Comparison of ENCODE assay signal across 8 mouse cellular contexts in genomic region chr2:69631449-69631848, GRCm38 (mm10). TPM values are rescaled to one million over a fixed set of nuclear protein-coding genes. Genes with fewer than 3 reads are reported as not detected.
DNase-seq lines count a peak whose midpoint lies in the region; TF ChIP-seq lines count a peak whose summit lies in the region.

No protein-coding gene starts in this region.

- peaks cover 24% of the 10 kb centered on the region for H3K27me3 ChIP-seq in E14TG2a.4 (ENCODE audit: insufficient read depth, low read length)

- H3K36me3 ChIP-seq in E14TG2a.4 (ENCODE audit: insufficient read depth, low read length) = no peaks in the 10 kb centered on the region

- H3K4me1 ChIP-seq in E14TG2a.4 (replicated peaks; ENCODE audit: low read depth, low read length) = peaks cover 17% of the 10 kb centered on the region

- H3K4me3 ChIP-seq in layer of hippocampus, adult 2 months = no peak overlapping the region
- H3K4me3 ChIP-seq in E14TG2a.4 (replicated peaks; ENCODE audit: low read length) = no peak overlapping the region

- no peak overlapping the region for H3K27ac ChIP-seq in layer of hippocampus, adult 2 months

- peak; percentile 24 to 29 for DNase-seq in cerebellum, postnatal 10 days
- no peak for DNase-seq in cerebellum, adult 9-11 months
- DNase-seq in layer of hippocampus, adult 2 months (ENCODE audit: low spot score in 2 of 2) = no peak
- no peak for DNase-seq in layer of hippocampus, postnatal 14 days (ENCODE audit: low spot score in 2 of 2)
- DNase-seq in naive thymus-derived CD4-positive, alpha-beta T cell, adult 2 months (ENCODE audit: low read depth) = peak; percentile 42
- DNase-seq in testis, postnatal 14 days (ENCODE audit: low spot score) = no peak
- DNase-seq in heart, postnatal 10 days = no peak

- intact Hi-C loops in heart, postnatal 10 days (cut with DNase I) = loop anchor here (5.0 to 10.0 kb wide), 2 partner anchors 233 to 326 kb away; partner anchors contain the start of gene Ssb

- TF ChIP-seq CTCF in layer of hippocampus, adult 2 months (conservative IDR thresholded peaks at IDR 0.05) = peak; percentile 67
- peak; percentile 64 for TF ChIP-seq CTCF in E14TG2a.4 (conservative IDR thresholded peaks at IDR 0.05; ENCODE audit: low read length)

- no peaks in the 10 kb centered on the region for H3K9me3 ChIP-seq in E14TG2a.4 (ENCODE audit: low read length)

RNA-seq across cellular contexts. Expression of gene Bbs5, which starts 15.5 kb away (rescaled TPM):
- total RNA-seq in layer of hippocampus, adult 2 months (2021) = 10 to 100 TPM; 29.8 to 31.3 TPM
- total RNA-seq in layer of hippocampus, postnatal 14 days (2021) = 10 to 100 TPM; 23.7 to 29.8 TPM
- 1 to 10 TPM; 5.6 to 5.7 TPM for total RNA-seq in heart, postnatal 10 days (2021)

RNA-seq across cellular contexts. Expression of gene Klhl41, which starts 38.5 kb away (rescaled TPM):
- total RNA-seq in layer of hippocampus, adult 2 months (2021) = under 1 TPM; 0.39 to 0.69 TPM
- total RNA-seq in layer of hippocampus, postnatal 14 days (2021) = under 1 TPM; 0.43 to 0.78 TPM
- 10 to 100 TPM; 70.3 to 76.3 TPM for total RNA-seq in heart, postnatal 10 days (2021)

RNA-seq across cellular contexts. Expression of gene Lrp2, which starts 45.6 kb away (rescaled TPM):
- total RNA-seq in layer of hippocampus, adult 2 months (2021) = 1 to 10 TPM in 1 of 2 experiments, under 1 TPM in 1; 0.59 to 1.0 TPM
- 1 to 10 TPM in 1 of 2 experiments, under 1 TPM in 1; 0.67 to 1.2 TPM for total RNA-seq in layer of hippocampus, postnatal 14 days (2021)
- total RNA-seq in heart, postnatal 10 days (2021) = 1 to 10 TPM in 1 of 2 experiments, under 1 TPM in 1; 0.65 to 2.1 TPM

Comparison
In these comparisons a context has a peak if more than half of its experiments do, and no peak if none do; other contexts are left out.
1. DNase-seq: peak in cerebellum, postnatal 10 days (2 of 2) and naive thymus-derived CD4-positive, alpha-beta T cell, adult 2 months (single experiment); none in cerebellum, adult 9-11 months (single experiment), layer of hippocampus, adult 2 months (0 of 2), layer of hippocampus, postnatal 14 days (0 of 2), testis, postnatal 14 days (single experiment) and heart, postnatal 10 days (0 of 2).
2. RNA of gene Klhl41, which starts 38.5 kb away (total RNA-seq): 70.3 to 76.3 TPM in heart, postnatal 10 days; 0.43 to 0.78 TPM in layer of hippocampus, postnatal 14 days and 0.39 to 0.69 TPM in layer of hippocampus, adult 2 months; every median in the first group is over 10 times any median in the second.